Mouse (Mus musculus) hindbrain, embryonic 12.5 days (tissue): ENCODE measurements around the gene Kctd7. TPM values are rescaled to one million over a fixed set of nuclear protein-coding genes. Genes with fewer than 3 reads are reported as not detected.
A peak's percentile ranks its signal among the peaks of the same experiment; 100 is the strongest.

ENCODE experiments used
- ATAC-seq: fragments of 200-750 bp; cut with Nextera tagmentation; 2 replicates; pipeline ENCODE4 v1.8.0; 2017; ENCODE audit warnings: moderate TSS enrichment; ENCODE audit not compliant: low FRiP score
- H3K27ac ChIP-seq: fragments of 300-500 bp; sonication (generic); 2 replicates; pipeline ENCODE4 v1.5.1; 2016; ENCODE audit warnings: mild to moderate bottlenecking
- H3K27me3 ChIP-seq: fragments of 300-500 bp; sonication (generic); 2 replicates; pipeline ENCODE4 v1.6.1; 2016; ENCODE audit warnings: mild to moderate bottlenecking
- H3K36me3 ChIP-seq: fragments of 300-500 bp; sonication (generic); 2 replicates; pipeline ENCODE4 v1.6.1; 2016; ENCODE audit warnings: mild to moderate bottlenecking
- H3K4me1 ChIP-seq: fragments of 300-500 bp; sonication (generic); 2 replicates; pipeline ENCODE4 v1.6.1; 2016
- H3K4me2 ChIP-seq: fragments of 300-500 bp; sonication (generic); replicated peaks from 2 replicates; pipeline ENCODE4 v1.6.1; 2016; ENCODE audit warnings: mild to moderate bottlenecking
- H3K4me3 ChIP-seq: fragments of 300-500 bp; sonication (generic); 2 replicates; pipeline ENCODE4 v1.5.1; 2016; ENCODE audit warnings: mild to moderate bottlenecking
- H3K9ac ChIP-seq: fragments of 300-500 bp; sonication (generic); 2 replicates; pipeline ENCODE4 v1.6.1; 2016; ENCODE audit warnings: mild to moderate bottlenecking, moderate library complexity
- H3K9me3 ChIP-seq: fragments of 300-500 bp; sonication (generic); replicated peaks from 2 replicates; pipeline ENCODE4 v1.6.1; 2016; ENCODE audit warnings: mild to moderate bottlenecking
- WGBS: fragments of 180-500 bp; shearing (Covaris S2); methylation state at CpG from one replicate; pipeline ENCODE4 v1.1.7; 2016; 5-methylcytosine and 5-hydroxymethylcytosine counted together
- polyA plus RNA-seq: library from polyadenylated mRNA; unstranded; fragments of >200 nt; fragmentation: Nextera tagmentation; extraction: Ambion mirVana; gene quantifications from 2 replicates; pipeline ENCODE4 v1.2.1, GENCODE M21; 2016

The Kctd7 gene
- polyA plus RNA-seq = 8.7 and 10.1 TPM in 2 replicates

DNA sequence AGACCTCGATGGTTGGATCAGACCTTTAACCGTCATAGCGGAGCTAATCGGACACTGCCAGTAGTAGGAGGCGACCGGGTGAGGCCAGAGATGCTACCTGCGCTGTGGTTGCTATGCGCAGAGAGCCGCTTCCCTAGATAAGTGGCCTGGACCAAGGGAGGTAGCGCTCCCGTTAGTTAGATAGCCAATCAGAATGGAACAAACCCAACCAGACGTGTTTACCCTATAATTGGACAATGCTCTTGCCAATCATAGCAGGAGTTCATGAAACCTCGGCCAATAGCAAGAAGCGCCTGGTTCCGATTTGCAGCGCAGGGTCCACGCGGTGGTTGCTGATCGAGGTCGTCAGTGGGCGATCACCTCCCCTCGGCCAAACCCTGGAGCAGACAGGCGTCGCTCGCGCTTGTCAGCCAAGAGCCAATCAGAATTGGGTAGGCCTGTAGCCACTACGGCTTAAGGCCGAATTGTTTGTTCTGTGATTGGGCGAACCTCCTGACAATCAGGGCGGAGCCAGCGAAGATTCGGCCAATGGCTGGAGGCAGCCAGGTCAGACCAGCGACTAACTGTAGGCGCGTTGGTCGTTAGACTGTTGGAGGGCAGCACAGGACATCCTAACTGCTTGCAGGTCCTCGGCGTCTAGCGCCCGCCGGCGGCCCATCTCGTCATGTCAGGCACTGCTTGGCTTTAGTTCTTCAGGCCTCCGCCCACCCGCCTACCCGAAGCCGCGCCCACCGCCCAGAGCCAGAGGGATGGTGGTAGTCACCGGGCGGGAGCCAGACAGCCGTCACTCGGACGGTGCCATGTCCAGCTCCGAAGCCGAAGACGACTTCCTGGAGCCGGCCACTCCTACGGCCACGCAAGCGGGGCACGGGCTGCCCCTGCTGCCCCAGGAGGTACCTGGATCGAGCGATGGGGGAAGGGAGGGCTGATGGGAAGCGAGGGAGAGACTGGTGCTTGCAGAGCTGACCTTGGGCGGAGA, at the start of gene Kctd7:
Gene Kctd7, plus strand, starts transcription at position 528 of the 979 bp plus-strand sequence.
- Histone ChIP-seq H3K9me3 (no peaks in the 10 kb centered on the region), H3K4me1 (peaks cover 15% of the 10 kb centered on the region), H3K27me3 (no peaks in the 10 kb centered on the region), H3K4me3 (peak within 1 kb of the TSS; percentile 69), H3K4me2 (peak within 1 kb of the TSS; percentile 80), H3K9ac (peak within 1 kb of the TSS; percentile 79), H3K27ac (peak within 1 kb of the TSS; percentile 90), H3K36me3 (peaks cover 3% of the 10 kb centered on the region; the same call in 1 of the 2 replicates)
- peak; percentile 96 for ATAC-seq
- under 1% methylated on average over 65 of the region's 66 CpGs for WGBS

DNA sequence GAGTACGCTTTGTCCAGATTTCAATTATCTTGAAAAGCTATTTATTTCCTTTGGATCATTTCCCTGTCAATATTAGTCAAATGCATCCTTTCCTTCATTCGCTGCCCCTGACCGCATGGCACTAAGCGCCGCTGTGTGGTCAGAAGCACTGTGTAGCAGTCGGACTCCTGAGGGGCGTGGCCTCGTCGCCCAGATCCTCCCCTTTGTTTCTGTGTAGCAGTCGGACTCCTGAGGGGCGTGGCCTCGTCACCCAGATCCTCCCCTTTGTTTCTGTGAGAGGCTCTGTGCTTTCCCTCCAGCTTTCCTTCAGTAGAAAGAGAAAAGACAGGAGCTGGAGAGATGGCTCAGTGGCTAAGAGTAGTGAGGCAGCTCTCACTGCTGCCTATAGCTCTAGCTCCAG, 47.9 kb upstream of the Kctd7 start:
- no peak overlapping the region for H3K9ac ChIP-seq
- no peaks in the 10 kb centered on the region for H3K27me3 ChIP-seq
- no peaks in the 10 kb centered on the region for H3K9me3 ChIP-seq
- peaks cover 2% of the 10 kb centered on the region for H3K36me3 ChIP-seq
- peak; percentile 50; the same call in 1 of the 2 replicates for ATAC-seq
- no peaks in the 10 kb centered on the region for H3K4me1 ChIP-seq
- no peak overlapping the region for H3K27ac ChIP-seq
- H3K4me2 ChIP-seq = no peak overlapping the region
- whole genome bisulfite sequencing = 57% methylated on average over 12 of the region's 12 CpGs
- H3K4me3 ChIP-seq = no peak overlapping the region

DNA sequence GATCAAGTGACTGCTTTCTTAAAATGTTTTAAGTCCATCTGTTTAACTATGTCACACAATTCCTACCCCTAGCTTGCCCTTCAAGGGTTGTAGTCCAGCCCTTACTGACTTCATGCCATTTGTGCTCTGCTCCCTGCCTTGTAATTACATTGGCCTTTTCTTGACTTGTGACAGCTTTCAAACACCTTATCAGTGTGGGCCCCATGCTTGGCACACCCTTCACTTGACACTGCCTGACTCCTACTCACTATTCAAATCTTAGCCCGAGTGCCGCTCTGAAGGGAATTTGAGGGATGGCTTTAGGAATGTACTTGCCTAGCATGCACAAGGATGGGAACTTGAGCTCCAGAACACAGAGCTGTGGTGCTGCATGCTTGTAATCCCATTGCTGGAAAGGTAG, 46.8 kb upstream of the Kctd7 start:
- no peak overlapping the region for H3K9ac ChIP-seq
- no peak overlapping the region for H3K4me2 ChIP-seq
- no peaks in the 10 kb centered on the region for H3K9me3 ChIP-seq
- H3K36me3 ChIP-seq = peaks cover 13% of the 10 kb centered on the region
- no peak overlapping the region for H3K27ac ChIP-seq
- ATAC-seq = no peak
- H3K4me1 ChIP-seq = no peaks in the 10 kb centered on the region
- no peak overlapping the region for H3K4me3 ChIP-seq
- no peaks in the 10 kb centered on the region for H3K27me3 ChIP-seq
- 86% methylated on average over 2 of the region's 2 CpGs for WGBS

DNA sequence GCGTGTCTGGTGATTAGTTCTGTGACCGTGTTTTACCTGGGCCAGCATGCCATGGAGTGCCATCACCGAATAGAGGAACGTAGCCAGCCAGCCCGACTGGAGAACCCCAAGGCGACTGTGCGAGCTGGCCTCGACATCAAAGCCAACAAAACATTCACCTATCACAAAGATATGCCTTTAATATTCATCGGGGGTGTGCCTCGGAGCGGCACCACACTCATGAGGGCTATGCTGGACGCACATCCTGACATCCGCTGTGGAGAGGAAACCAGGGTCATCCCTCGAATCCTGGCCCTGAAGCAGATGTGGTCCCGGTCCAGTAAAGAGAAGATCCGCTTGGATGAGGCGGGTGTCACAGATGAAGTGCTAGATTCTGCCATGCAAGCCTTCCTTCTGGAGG, 42.9 kb upstream of the Kctd7 start:
- Histone ChIP-seq H3K4me3 (no peak overlapping the region), H3K27me3 (no peaks in the 10 kb centered on the region), H3K4me2 (no peak overlapping the region), H3K9ac (no peak overlapping the region), H3K9me3 (no peaks in the 10 kb centered on the region), H3K27ac (no peak overlapping the region), H3K36me3 (peaks cover 20% of the 10 kb centered on the region), H3K4me1 (no peaks in the 10 kb centered on the region)
- ATAC-seq = no peak
- WGBS = 97% methylated on average over 17 of the region's 17 CpGs

DNA sequence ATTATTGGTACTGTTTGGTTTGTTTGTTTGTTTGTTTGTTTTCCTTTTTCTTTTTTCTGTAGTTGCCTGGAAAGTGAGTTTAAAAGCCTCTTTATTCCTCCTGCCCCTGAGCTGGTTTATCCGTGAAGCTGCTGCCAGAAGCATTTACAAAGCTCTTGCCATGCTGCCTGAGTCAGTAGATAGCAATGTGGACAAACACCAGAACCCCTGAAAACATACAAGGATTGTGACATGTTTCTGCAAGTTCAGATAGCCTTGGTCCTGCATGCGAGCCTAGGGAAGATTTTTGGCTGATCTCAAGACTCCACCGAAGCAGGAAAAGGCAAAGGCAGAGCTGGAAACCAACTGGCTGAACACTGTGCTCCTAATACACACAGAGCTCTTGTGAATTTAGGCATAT, 35.3 kb upstream of the Kctd7 start:
- 95% methylated on average over 3 of the region's 3 CpGs for WGBS
- Histone ChIP-seq H3K9ac (no peak overlapping the region), H3K27ac (no peak overlapping the region), H3K4me3 (no peak overlapping the region), H3K4me1 (no peaks in the 10 kb centered on the region), H3K9me3 (no peaks in the 10 kb centered on the region), H3K27me3 (no peaks in the 10 kb centered on the region), H3K4me2 (no peak overlapping the region), H3K36me3 (peaks cover 13% of the 10 kb centered on the region)
- no peak for ATAC-seq

DNA sequence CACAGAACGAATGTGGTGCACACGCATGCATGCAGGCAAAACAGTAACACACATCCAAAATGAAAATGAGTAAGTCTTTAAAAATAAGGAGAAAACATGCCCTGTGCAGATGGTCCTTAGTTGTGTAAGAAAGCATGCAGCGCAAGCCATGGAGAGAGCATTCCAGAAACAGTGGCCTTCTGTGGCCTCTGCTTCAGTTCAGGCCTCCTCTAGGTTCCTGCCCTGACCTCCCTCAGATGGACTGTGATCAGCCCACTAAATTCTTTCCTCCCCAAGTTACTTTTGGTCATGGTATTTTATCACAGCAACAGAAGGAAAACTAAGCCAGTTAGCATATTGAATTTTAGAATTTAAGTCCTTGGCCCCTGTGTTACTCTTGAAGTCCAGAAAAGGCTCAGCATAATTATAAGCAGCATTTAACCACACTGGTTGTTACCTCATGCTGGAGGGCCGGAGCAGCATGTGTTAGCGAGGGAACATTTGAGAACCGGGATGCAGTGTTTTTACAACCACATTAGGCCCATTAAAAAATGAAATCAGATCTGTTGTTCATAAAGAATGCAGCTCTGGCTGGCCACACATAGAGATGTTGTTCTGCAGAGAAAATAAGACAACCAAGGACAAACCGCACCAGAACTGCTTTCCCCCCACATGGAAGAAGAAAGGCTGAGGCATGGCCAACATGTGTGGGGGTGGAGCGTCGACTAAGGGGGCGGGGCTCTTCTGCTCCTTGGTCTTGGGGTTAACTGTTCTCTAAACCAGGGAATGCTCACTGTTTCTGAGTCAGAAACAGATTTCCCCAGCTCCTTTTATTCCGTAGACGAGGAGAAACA, 33.8 kb upstream of the Kctd7 start:
- peaks cover 15% of the 10 kb centered on the region for H3K36me3 ChIP-seq
- no peak overlapping the region for H3K4me2 ChIP-seq
- no peak for ATAC-seq
- H3K9ac ChIP-seq = no peak overlapping the region
- no peaks in the 10 kb centered on the region for H3K27me3 ChIP-seq
- no peak overlapping the region for H3K27ac ChIP-seq
- H3K4me1 ChIP-seq = no peaks in the 10 kb centered on the region
- H3K9me3 ChIP-seq = no peaks in the 10 kb centered on the region
- WGBS = 86% methylated on average over 12 of the region's 12 CpGs
- H3K4me3 ChIP-seq = no peak overlapping the region

DNA sequence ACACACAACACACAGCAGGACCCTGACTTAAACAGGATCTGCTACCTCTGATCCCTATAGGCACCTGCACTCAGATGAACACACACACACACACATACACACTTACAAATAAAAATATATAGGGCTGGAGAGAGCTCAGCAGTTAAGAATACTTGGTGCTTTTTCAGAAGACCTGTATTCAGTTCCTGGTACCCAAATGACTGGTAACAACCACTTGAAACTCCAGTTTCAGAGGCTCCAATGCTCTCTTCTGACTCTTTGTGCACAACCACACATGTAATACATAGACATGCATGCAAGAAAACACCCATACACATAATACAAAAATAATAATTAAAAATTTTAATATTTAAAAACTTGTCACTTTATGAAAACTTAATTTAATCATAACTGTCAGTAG, 32.0 kb upstream of the Kctd7 start:
- Histone ChIP-seq H3K4me1 (no peaks in the 10 kb centered on the region), H3K27me3 (no peaks in the 10 kb centered on the region), H3K9me3 (no peaks in the 10 kb centered on the region), H3K4me2 (no peak overlapping the region), H3K9ac (no peak overlapping the region), H3K27ac (no peak overlapping the region), H3K36me3 (peaks cover 16% of the 10 kb centered on the region), H3K4me3 (no peak overlapping the region)
- no peak for ATAC-seq

DNA sequence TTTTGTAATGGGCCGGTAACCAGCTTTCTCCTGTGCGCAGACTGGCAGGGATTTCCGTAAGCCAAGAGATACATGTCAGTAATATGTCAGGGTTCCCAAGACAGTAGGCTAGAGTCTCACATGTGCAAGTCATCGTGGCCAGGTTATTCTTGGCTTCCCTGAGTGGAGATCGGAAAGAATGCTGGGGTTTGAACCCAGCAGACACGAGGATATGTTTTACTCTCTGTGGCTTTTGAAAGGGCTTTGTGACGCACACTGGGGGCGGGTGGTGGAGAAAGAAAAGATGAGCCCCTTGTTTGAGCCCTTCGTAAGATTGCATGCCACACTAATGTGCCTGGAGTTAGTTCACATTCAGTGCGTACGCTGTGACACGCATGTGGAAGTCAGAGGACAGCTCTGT, 28.5 kb upstream of the Kctd7 start:
- Histone ChIP-seq H3K4me2 (no peak overlapping the region), H3K4me3 (no peak overlapping the region), H3K9ac (no peak overlapping the region), H3K27me3 (no peaks in the 10 kb centered on the region), H3K4me1 (peaks cover 11% of the 10 kb centered on the region), H3K9me3 (no peaks in the 10 kb centered on the region), H3K36me3 (0 out of 2 replicates have a peak, but pooled peaks cover 8% of the 10 kb centered on the region), H3K27ac (no peak overlapping the region)
- ATAC-seq = no peak
- WGBS = 91% methylated on average over 12 of the region's 12 CpGs

DNA sequence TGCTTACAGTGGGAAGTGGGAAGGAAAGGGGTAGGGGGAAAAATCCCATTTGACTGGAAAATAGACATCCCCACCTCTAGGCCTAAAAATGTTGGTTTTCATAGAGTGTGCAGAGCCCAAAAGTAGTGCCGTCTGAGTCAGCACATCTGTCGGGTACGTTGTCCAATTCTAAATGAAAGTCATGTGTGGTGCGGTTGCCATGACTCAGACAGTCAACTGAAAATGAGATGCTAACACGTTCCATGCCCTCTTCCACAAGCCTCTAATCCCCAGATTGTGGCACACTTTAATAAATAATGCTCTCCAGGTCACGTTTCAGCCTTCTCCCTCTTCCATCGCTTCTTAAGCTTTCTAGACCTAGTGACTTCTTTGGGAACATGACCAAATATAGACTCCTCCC, 27.8 kb upstream of the Kctd7 start:
- 85% methylated on average over 7 of the region's 7 CpGs for WGBS
- no peaks in the 10 kb centered on the region for H3K9me3 ChIP-seq

DNA sequence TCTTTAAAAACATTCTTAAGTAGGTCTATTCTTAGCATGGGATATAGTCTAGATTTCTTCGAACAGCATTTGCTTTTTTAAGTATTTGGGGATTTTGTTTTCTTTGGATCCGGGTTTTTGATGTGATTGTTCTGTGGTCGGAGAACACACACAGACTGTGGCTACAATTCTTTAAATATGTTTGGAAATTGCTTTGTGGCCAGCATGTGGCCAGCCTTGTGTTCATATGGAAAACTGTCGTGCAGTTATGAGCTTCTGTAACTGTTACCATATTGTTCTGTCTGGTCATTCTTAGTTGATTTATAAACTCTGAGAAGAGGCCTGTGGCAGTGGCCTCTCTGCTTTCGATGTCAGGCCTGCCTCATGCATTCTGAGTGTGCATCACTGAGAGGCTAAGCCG, 26.7 kb upstream of the Kctd7 start:
- Histone ChIP-seq H3K4me2 (no peak overlapping the region), H3K9me3 (no peaks in the 10 kb centered on the region), H3K36me3 (0 out of 2 replicates have a peak, but pooled peaks cover 8% of the 10 kb centered on the region), H3K4me3 (no peak overlapping the region), H3K27ac (no peak overlapping the region), H3K27me3 (no peaks in the 10 kb centered on the region), H3K4me1 (peaks cover 12% of the 10 kb centered on the region), H3K9ac (no peak overlapping the region)
- ATAC-seq = no peak
- WGBS = 82% methylated on average over 6 of the region's 6 CpGs

More for the DNA sequence above, 27.8 kb upstream of the Kctd7 start:
- Histone ChIP-seq H3K9ac (no peak overlapping the region), H3K27me3 (no peaks in the 10 kb centered on the region), H3K36me3 (0 out of 2 replicates have a peak, but pooled peaks cover 8% of the 10 kb centered on the region), H3K4me2 (no peak overlapping the region), H3K4me3 (no peak overlapping the region), H3K4me1 (peaks cover 12% of the 10 kb centered on the region), H3K27ac (no peak overlapping the region)
- ATAC-seq = no peak

DNA sequence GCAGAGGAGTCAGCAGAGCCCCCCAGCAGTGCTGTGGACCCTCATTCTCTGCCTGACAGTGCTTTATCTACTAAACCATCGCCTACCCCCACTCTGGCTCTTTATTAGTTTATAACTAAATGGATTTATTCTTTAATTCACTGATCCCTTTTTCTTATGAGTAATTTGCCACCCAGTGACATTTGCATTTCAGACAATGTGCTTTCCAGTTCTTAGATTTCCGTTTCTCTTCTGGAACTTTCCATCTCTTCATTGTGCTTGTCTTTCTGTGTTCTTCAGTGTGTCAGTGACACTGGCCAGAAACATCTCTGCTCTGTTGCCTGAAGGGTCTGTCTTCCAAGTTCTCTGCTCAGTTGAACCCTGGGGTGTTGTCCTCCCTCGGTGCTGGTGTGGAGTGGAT, 25.4 kb upstream of the Kctd7 start:
- no peak overlapping the region for H3K4me3 ChIP-seq
- no peak overlapping the region for H3K4me2 ChIP-seq
- H3K27ac ChIP-seq = no peak overlapping the region
- H3K4me1 ChIP-seq = peaks cover 12% of the 10 kb centered on the region
- 0 out of 2 replicates have a peak, but pooled peaks cover 8% of the 10 kb centered on the region for H3K36me3 ChIP-seq
- no peaks in the 10 kb centered on the region for H3K9me3 ChIP-seq
- 86% methylated on average over 3 of the region's 3 CpGs for WGBS
- H3K27me3 ChIP-seq = no peaks in the 10 kb centered on the region
- no peak for ATAC-seq
- no peak overlapping the region for H3K9ac ChIP-seq

DNA sequence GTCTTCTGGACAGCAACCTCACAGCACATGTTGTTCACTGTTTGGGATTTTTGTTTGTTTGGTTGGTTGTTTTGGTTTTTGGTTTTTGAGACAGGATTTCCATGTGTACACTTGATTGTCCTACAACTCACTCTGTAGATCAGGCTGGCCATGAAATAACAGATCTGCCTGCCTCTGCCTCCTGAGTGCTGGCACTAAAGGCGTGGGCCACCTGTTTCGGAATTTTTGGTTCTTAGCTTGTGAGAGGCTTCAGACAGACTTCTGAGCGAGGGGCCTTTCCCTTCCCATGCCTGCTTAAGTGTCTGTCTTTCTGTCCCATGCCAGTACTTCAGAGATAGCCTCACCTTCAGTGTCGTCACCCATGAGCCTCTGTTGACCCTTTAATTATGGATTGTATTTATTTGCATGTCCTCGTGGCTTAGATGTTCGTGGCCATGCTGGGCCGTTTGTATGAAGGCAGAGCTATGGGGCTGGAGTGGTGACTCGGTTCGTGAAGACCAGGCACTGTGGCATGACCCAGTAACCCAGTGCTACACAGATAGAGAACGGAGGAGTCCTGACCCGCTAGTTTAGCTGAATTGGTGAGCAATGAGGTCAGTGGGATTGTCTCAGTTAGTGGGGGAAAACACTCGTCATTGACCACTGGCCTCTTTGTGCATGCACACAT, 24.5 kb upstream of the Kctd7 start:
- ATAC-seq = no peak
- H3K9ac ChIP-seq = no peak overlapping the region; the same call in 1 of the 2 replicates
- H3K4me3 ChIP-seq = no peak overlapping the region
- H3K27me3 ChIP-seq = no peaks in the 10 kb centered on the region
- H3K4me1 ChIP-seq = peaks cover 12% of the 10 kb centered on the region
- 0 out of 2 replicates have a peak, but pooled peaks cover 3% of the 10 kb centered on the region for H3K36me3 ChIP-seq
- H3K4me2 ChIP-seq = no peak overlapping the region
- H3K27ac ChIP-seq = no peak overlapping the region
- H3K9me3 ChIP-seq = no peaks in the 10 kb centered on the region
- WGBS = 87% methylated on average over 12 of the region's 12 CpGs
